Mouse (Mus musculus) spleen, adult 2 months (tissue): ENCODE results near the gene Srcin1.

ENCODE experiments used
- CTCF ChIP-seq: fragments of 200-500 bp; IDR thresholded peaks from 2 replicates; pipeline ENCODE4 v1.5.1; 2011; ENCODE audit warnings: mild to moderate bottlenecking, inconsistent platforms; ENCODE audit not compliant: insufficient read depth, insufficient read length, insufficient replicate concordance; ENCODE audit errors: extremely low read depth
- POLR2A ChIP-seq: fragments of 200-500 bp; IDR thresholded peaks from 2 replicates; pipeline ENCODE4 v1.6.1; 2011; ENCODE audit warnings: low read depth, low read length, inconsistent platforms

DNA sequence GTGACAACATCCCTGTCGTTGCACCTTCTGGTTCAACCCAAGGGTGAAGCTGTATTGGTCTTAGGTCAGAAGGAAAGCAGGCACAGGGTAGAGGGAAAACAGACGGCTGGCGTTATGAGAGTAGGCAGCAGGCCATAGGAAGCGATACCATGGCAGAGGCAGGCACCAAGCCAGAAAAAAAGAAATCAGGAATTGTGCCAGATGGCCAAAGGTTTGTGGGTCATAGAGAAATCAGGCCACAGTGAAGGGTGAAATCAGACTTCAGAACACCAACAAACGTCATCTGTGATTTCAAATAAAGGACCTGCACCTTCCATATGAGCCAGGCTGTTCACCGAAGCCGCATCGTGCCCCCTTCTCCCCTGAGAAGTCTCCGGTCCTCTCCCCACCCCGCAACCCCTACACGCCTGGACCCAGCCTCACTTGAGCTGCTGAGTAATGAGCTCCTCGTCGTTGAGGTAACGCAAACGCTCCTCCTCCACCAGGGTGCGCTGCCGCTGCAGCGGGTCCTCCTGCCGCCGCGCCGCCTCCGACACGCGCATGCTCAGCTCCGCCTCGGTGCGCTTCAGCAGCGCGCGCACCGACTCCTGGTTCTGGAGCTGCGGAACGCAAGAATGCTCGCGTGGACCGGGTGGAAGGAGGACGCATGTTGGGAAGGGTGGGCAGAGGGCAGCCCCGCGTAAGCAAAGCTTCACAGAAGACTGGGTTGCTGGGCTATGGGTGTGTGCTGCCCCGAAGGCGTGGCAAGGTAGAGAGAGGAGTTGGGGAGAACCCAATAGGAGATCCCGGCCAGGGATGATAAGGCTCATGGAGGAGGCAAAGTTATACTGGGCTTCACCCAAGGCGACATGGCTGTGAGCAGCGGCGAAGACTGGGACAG, 44.4 kb downstream of the Srcin1 start:
- TF ChIP-seq CTCF (peak; percentile 95), POLR2A (no peak)
